Mouse (Mus musculus): ENCODE data around the gene Dock3.
"Not testable (repeated sequence)": the region's sequence is repeated elsewhere in the genome, so short reads cannot be mapped to it uniquely, and the experiment has no call there.

The Dock3 gene

GRCm38 (mm10) chr9:107089451-107089850 lies 142.3 kb downstream of the Dock3 start:
- in situ Hi-C loops (cut with MboI; ENCODE audit: low sequenced_read_pairs), result not testable (repeated sequence)

GRCm38 (mm10) chr9:107087531-107087930 lies 144.2 kb downstream of the Dock3 start:
- in situ Hi-C loops (cut with MboI; ENCODE audit: low sequenced_read_pairs), result no loop called here

- in situ Hi-C loops (cut with MboI; ENCODE audit: low sequenced_read_pairs), result no loop called here
These were observed 193.8 kb downstream of the Dock3 start for GRCm38 (mm10) chr9:107037947-107038346.

- in situ Hi-C loops (cut with MboI; ENCODE audit: low sequenced_read_pairs), result no loop called here
These were observed 204.1 kb downstream of the Dock3 start for GRCm38 (mm10) chr9:107027586-107027985.

GRCm38 (mm10) chr9:107009841-107010240 lies 221.9 kb downstream of the Dock3 start:
- in situ Hi-C loops (cut with MboI; ENCODE audit: low sequenced_read_pairs), result no loop called here

GRCm38 (mm10) chr9:107003187-107003586 lies 228.5 kb downstream of the Dock3 start:
- in situ Hi-C loops (cut with MboI; ENCODE audit: low sequenced_read_pairs), result no loop called here

GRCm38 (mm10) chr9:106970742-106971141 lies 261.0 kb downstream of the Dock3 start:
- in situ Hi-C loops (cut with MboI; ENCODE audit: low sequenced_read_pairs), result no loop called here

GRCm38 (mm10) chr9:106958452-106958851 lies 273.3 kb downstream of the Dock3 start:
- in situ Hi-C loops (cut with MboI; ENCODE audit: low sequenced_read_pairs), result no loop called here

- in situ Hi-C loops (cut with MboI; ENCODE audit: low sequenced_read_pairs), result no loop called here
These were observed 276.2 kb downstream of the Dock3 start for GRCm38 (mm10) chr9:106955486-106955885.

- in situ Hi-C loops (cut with MboI; ENCODE audit: low sequenced_read_pairs), result no loop called here
These were observed 296.7 kb downstream of the Dock3 start for GRCm38 (mm10) chr9:106934998-106935397.

- in situ Hi-C loops (cut with MboI; ENCODE audit: low sequenced_read_pairs), result loop anchor here (25.0 kb wide), 1 partner anchor 372 kb away; the partner anchor contains the start of genes Cish and Mapkapk3
These were observed 316.8 kb downstream of the Dock3 start for GRCm38 (mm10) chr9:106914878-106915277.

GRCm38 (mm10) chr9:106913759-106914158 lies 317.9 kb downstream of the Dock3 start:
- in situ Hi-C loops (cut with MboI; ENCODE audit: low sequenced_read_pairs), result loop anchor here (25.0 kb wide), 1 partner anchor 374 kb away; the partner anchor contains the start of genes Cish and Mapkapk3

GRCm38 (mm10) chr9:106911624-106912023 lies 320.1 kb downstream of the Dock3 start:
- in situ Hi-C loops (cut with MboI; ENCODE audit: low sequenced_read_pairs), result loop anchor here (25.0 kb wide), 1 partner anchor 376 kb away; the partner anchor contains the start of genes Cish and Mapkapk3

- in situ Hi-C loops (cut with MboI; ENCODE audit: low sequenced_read_pairs), result loop anchor here (25.0 kb wide), 1 partner anchor 379 kb away; the partner anchor contains the start of genes Cish and Mapkapk3
These were observed 323.0 kb downstream of the Dock3 start for GRCm38 (mm10) chr9:106908715-106909114.

GRCm38 (mm10) chr9:106908174-106908573 lies 323.5 kb downstream of the Dock3 start:
- in situ Hi-C loops (cut with MboI; ENCODE audit: low sequenced_read_pairs), result loop anchor here (25.0 kb wide), 1 partner anchor 379 kb away; the partner anchor contains the start of genes Cish and Mapkapk3

GRCm38 (mm10) chr9:106906597-106906996 lies 325.1 kb downstream of the Dock3 start:
- in situ Hi-C loops (cut with MboI; ENCODE audit: low sequenced_read_pairs), result loop anchor here (25.0 kb wide), 1 partner anchor 381 kb away; the partner anchor contains the start of genes Cish and Mapkapk3

GRCm38 (mm10) chr9:106903791-106904134 lies 327.9 kb downstream of the Dock3 start:
- in situ Hi-C loops (cut with MboI; ENCODE audit: low sequenced_read_pairs), result loop anchor here (25.0 kb wide), 1 partner anchor 384 kb away; the partner anchor contains the start of genes Cish and Mapkapk3

GRCm38 (mm10) chr9:106903099-106903790 lies 328.5 kb downstream of the Dock3 start:
- in situ Hi-C loops (cut with MboI; ENCODE audit: low sequenced_read_pairs), result loop anchor here (25.0 kb wide), 1 partner anchor 384 kb away; the partner anchor contains the start of genes Cish and Mapkapk3

GRCm38 (mm10) chr9:106901596-106901995 lies 330.1 kb downstream of the Dock3 start:
- in situ Hi-C loops (cut with MboI; ENCODE audit: low sequenced_read_pairs), result loop anchor here (25.0 kb wide), 1 partner anchor 386 kb away; the partner anchor contains the start of genes Cish and Mapkapk3

GRCm38 (mm10) chr9:106898901-106899300 lies 332.8 kb downstream of the Dock3 start:
- in situ Hi-C loops (cut with MboI; ENCODE audit: low sequenced_read_pairs), result no loop called here

GRCm38 (mm10) chr9:106893327-106893726 lies 338.4 kb downstream of the Dock3 start:
- in situ Hi-C loops (cut with MboI; ENCODE audit: low sequenced_read_pairs), result no loop called here

GRCm38 (mm10) chr9:106892552-106892875 lies 339.2 kb downstream of the Dock3 start:
- in situ Hi-C loops (cut with MboI; ENCODE audit: low sequenced_read_pairs), result no loop called here

Data from CH12F3 (cell line).